Mouse (Mus musculus): ENCODE measurements at regions not wholly inside any gene's neighbourhood (a gene's known extent, or its start where the extent isn't known, plus 50 kb on each side); places are given as distances from the start of the nearest gene placed in this dataset.

DNA sequence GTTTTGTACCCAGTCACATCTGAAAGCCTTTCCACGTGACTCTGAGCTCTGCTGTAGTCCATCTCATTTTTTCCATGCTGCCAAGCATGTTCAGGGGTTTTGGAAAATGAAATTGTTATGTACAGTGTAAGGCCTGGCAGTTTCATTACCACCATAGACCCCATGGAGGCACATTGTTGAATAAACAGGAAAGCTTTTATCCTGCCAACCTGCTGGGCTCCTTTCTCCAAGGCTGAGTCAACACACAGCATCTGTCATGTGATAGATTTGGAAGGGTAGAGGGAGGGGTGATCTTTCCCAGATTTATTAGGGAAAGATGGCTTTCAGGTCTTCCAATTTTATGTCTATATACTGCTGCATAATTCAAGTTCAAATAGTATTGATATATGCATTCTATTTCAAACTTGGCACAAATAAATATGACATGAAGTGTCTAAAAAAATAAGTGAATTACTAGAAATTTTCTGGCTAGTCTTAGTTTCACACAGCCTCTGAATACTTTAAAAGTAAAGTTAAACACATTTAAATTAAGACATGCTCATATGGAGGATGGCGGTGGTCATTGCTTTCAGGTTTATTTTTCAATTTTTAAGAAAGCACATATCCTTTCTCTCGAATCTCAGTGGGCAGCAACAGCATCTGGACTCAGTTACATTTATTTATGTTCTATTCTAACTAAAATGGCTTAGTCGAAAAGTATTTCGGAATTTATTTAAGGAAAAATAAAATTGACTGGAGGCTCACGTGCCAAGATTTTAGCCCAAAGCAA, 942.1 kb upstream of the Flrt2 start:
- DNase-seq (ENCODE audit: low spot score): no peak

DNA sequence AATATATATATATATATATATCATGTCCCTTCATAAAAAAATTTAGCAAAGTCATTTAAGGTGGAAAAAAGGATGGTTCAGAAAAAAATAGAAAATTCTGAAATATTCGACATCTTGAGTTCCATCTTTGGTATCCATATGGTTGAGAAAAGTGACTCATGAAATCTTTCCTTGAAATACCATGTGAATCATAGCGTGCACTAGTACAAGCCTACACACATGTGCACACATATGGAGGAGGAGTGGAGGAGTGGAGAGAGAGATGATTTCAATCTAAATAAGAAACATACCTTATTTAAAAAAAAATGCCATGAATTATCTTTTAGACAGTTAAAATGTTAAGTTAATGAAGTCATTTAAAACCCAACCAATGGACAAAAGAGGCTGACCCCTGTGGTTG, 936.3 kb upstream of the Flrt2 start:
- no peak for DNase-seq (ENCODE audit: low spot score)

DNA sequence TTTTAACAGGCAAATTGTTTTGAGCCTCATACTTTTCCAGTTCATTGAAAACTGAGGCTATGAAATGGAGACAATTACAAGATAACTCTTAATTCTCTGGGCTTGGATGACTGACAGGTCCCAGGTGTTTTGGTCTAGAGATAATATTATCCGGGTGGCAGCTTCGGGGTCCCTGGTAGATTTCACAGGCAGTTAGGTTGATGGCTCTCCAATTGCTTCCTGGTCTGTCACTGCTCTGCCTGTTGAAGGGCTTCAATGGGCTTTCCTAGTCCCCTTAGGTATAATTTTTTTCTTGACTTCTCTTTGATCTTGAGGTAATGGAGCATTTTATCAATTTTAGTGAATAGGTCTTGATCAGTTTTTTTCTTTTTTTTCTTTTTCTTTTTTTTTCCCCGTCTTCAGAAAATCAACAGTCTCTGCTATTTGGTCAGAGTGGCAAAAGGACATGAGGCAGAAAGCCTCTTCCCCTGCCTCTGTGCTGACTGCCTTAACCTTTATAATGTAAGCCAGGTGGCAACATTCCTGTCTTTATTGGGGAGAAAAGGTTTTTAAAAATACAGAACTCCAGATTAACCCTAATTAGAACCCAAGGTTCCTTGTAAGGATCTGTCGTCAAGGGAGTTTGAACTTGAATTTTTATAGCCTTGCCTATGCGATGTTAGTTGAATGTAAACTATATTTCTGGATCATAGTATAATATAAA, 896.0 kb upstream of the Flrt2 start:
- DNase-seq (ENCODE audit: low spot score): no peak

DNA sequence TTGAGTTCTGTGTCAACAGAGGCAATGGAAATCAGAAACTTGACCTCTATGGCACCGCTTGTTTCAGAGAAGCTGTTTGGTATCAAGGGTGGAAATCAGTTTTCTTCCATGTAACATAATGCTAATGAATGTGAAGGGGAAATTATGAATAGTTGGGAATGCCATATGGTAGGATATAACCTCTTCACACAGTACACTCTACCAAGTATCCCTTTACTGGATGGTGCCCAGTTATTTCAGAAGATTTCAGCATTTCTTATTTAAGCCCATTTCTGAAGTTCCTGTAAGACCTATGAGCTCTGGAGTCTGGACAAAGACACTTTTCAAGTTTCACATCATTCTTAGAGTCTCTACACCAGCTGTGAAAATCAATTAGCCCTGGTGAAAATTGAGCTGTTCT, 887.3 kb upstream of the Flrt2 start:
- no peak for DNase-seq (ENCODE audit: low spot score)

DNA sequence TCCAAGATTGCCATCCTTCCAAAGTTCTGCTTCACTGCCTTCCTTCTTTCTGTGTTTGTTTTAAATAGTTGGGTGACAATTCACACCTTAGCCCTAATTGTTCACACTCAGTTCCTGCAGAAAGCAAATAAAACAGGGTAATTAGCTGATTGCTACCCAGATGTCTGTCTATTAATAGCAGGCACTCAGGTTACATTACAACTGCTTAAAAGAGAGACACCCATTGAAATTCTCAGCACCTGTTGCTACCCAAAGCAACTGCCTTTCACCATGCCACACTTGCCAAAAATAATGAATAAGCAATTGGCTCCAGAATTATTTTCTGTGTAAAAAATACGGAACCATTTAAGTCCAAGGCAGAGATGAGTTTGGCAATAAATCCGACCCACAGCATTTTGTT, 860.6 kb upstream of the Flrt2 start:
- no peak for DNase-seq (ENCODE audit: low spot score)

DNA sequence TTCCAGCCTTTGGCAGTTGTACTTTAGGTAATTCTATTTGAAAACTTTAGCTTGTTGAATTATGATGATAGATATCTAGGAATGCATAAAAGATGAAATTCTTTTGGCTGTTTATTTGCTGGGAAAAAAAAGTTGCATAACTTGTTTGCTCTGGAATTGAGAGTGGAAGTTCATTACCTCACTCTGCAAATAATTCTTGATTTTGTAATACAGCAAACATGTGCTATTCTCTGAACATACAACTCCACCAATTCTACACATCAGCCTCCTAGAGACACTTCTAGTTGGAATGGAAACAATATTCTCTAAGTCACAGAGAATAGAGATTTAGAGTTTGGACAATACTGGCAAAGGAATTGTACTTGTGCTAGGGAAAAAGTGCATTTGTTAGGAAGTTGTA, 829.3 kb upstream of the Flrt2 start:
- no peak for DNase-seq (ENCODE audit: low spot score)

DNA sequence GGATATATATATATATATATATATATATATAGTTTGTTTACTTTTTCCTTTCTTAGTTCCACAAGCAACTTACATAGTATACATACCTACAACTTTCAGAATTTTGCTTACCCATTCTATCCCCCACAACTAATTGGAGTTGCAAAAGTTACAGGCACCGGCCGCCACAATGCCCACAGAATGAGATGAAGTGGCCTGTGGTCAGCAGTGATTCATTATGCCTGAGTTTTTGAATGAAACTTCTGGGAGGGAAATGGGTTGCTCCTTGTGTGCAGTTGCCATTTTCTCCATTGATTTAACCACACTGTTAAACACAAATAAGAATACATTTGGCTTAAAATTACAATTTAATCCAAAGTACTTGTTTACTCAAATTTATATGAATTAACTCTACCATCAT, 781.2 kb upstream of the Flrt2 start:
- no peak for DNase-seq (ENCODE audit: low spot score)

DNA sequence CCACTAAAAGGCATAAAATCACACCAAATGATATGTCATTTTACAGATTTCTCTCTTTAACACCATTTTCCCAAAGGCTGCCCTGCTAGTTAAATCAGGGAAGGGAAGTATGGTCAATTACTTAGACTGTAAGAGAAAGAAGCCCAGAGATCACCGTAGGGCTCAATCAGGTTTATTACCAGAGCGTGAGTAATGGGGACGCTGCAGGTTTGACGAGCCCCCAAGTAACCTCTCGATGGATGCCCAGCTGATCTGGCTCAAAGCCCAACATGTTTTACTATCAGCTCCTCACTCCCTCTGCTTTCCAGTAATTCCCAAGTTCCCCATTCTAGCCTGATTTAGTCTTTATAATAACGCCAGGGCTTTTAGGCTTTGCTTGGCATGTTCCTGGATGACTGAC, 749.0 kb upstream of the Flrt2 start:
- no peak for DNase-seq (ENCODE audit: low spot score)
